Mouse (Mus musculus) thymus, postnatal 0 days (tissue): ENCODE results near the gene Clba1. TPM values are rescaled to one million over a fixed set of nuclear protein-coding genes. Genes with fewer than 3 reads are reported as not detected.

Experiments used
- DNase-seq: peaks from one replicate; pipeline ENCODE4 v3.0.0-alpha.2; 2015; ENCODE audit warnings: low spot score
- polyA plus RNA-seq: library from polyadenylated mRNA; unstranded; fragments of >200 nt; fragmentation: Nextera tagmentation; extraction: Ambion mirVana; gene quantifications from 2 replicates; pipeline ENCODE4 v1.2.1, GENCODE M21; 2015

Clba1 gene
- 4.8 and 4.9 TPM in 2 replicates for polyA plus RNA-seq

DNA sequence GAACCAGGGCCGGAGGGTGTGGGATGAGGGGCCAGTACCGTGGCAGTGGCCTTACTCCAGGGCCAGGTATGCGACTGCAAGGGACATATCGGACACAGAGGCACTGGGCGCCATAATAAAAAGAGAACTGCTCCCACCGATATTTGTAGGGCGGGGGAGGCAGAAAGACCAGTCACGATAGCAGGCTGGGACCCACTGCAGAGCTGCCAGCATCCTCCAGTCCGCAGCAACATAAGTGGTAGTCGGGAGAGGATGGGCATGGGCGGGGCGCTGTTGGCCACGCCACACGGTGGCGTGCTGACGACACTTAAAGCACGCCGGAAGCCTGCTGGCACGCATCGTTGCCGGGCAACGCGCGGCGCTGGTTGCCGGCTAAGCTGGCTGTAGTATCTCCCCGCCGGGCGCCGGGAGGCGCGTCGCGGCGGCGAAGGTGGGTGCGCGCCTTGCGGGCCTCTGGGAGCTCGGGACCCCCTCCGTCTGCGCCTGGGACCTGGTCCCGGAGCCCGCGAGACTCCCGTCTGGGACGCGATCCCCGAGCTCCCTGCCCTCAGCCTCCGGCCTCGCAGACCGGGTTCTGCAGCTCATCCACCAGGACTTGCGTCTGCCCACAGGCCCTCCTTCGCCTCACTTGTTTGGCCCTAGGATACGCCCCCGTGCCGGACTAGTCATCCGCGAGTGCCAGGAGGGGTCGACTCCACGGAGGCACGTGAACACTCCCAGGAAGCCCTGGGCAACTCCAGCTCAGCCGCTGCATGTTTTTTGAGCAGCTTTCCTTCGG lies at the start of gene Clba1:
Gene Clba1 (plus strand): TSS at position 351 of the 778 bp plus-strand sequence.
- peak; percentile 94 for DNase-seq

GRCm38 (mm10) chr12:112759471-112759870 lies 49.3 kb upstream of the Clba1 start:
- DNase-seq: no peak

GRCm38 (mm10) chr12:112760154-112760926 lies 48.4 kb upstream of the Clba1 start, which contains the start of gene Pld4:
Gene Pld4 (plus strand): TSS chr12:112760655.
- peak; percentile 64 for DNase-seq

DNA sequence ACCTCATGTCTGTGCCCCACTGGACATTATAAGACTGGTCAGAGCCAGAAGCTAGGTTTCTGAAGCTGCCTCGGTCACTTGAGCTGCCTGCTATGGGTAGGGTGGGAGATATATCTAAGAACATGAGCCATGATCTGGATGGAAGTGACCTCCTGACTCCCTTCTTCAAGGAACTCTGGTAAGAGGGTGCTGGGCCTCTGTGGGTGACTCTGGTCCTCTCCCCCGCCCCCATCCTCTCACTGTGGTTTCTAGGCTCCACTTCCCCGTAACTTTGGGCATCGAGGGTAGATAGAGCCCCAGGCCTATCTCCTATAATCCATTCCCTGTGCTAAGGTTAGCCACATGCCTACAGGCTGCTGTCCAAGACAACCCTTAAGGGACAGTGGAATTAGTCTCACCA lies 47.3 kb upstream of the Clba1 start:
- no peak for DNase-seq

DNA sequence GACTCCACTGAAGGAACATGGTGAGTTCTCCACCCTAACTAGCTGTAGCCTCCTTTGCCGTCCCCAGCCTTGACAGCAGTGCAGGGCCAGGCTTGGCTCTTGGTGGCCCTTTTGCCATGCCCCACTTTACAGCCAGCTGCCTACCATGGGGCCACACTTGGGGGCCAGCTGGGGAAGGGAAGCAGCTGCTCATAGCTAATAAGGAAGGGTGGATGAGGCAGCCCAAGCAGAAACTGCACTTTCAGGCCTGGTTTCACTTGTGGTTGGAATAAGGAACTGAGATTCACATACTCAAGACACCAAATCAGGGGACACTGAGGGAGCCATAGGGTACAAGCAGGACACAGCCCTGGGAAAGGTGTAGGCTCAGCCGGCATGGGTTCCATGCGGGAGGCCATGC lies 46.7 kb upstream of the Clba1 start:
- no peak for DNase-seq

- no peak for DNase-seq
Observed at GRCm38 (mm10) chr12:112763176-112763575, 45.6 kb upstream of the Clba1 start.

DNA sequence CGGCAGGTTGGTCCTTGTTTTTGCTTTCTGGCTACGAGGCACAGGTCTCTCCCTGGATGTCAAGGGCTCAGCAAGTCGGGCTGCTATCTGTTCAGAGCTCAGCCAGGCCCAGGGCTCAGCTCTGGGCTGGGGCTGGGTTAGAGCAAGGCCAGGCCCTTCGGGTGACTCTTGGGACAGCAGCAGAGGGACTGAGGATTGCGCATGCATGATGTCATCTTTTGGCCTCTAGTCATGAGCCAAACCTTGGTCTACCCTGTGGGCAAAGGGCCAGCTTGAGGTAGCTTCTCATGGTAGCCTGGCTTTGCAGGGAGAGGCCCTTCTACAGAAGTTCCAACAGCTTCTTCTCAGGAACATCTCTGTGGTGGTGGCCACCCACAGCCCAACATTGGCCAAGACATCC lies 44.6 kb upstream of the Clba1 start:
- no peak for DNase-seq

DNA sequence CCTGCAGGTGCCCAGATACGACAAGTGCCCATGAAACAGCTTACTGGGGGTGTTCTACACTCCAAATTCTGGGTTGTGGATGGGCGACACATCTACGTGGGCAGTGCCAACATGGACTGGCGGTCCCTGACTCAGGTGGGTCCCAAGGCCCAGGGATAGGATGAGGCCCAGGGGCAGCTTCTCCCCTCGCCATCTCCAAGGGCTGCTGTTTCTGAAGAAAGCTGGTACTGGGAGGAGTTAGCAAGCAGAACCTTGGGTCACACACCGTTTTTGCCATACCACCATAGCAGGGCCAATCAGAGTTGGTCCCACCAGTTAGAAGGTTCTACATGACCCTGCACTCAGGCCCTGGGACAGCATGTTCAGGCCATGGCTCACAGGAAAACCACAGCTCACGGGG lies 43.7 kb upstream of the Clba1 start:
- no peak for DNase-seq

- no peak for DNase-seq
Observed at GRCm38 (mm10) chr12:112766586-112766985, 42.2 kb upstream of the Clba1 start.

GRCm38 (mm10) chr12:112767036-112767890 lies 41.5 kb upstream of the Clba1 start:
- DNase-seq: no peak

DNA sequence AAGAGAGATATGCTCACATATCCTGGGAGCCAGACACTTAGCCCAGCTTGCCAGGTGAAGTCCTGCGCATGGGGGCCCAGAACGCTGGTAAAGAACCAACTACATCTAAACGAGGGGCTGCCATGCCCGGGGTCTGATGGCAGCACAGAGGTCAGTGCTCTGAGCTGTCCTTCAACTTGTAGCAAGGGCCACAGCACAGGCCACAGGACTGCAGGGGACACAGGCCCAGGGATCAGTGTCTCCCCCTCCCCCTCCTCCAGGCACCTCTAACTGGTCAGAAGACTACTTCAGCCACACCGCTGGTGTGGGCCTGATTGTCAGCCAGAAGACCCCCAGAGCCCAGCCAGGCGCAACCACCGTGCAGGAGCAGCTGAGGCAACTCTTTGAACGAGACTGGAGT lies 40.6 kb upstream of the Clba1 start:
- DNase-seq: no peak

DNA sequence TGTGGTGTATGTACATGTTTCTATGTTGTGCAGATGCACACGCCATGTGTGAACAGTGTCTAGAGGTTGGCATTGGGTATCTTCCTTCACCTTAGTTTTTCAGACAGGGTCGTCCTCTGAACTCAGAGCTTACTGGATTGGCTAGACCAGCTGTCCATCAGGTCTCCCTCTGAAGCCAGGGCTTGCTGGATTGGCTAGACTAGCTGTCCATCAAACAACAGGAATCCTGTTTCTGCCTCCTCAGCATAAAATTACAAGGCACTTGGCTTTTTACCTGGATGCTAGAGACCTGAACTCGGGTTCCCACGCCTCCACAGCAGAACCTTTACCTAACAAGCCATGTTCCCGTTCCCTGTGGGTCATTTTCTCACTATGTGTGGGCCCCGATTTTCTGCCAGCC lies 39.7 kb upstream of the Clba1 start:
- no peak for DNase-seq

DNA sequence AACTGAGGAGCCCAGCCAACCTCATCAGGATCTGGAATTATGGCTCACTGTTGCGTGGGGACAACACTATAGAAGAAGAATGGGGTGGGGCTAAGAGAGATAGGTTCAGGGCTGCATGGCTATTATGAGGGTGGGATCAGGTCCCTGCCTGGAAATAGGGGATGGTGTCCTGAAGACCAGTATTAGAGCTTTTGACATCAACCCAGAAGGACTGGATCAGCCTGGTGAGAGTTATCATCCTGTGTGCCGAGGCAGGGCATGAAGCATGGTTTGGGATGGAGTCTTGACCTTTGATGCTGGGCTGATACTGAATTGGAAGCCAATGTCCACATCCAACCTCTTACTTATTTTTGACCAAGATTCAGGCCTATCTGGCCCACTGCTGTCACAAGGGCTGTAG lies 39.0 kb upstream of the Clba1 start:
- DNase-seq: no peak

DNA sequence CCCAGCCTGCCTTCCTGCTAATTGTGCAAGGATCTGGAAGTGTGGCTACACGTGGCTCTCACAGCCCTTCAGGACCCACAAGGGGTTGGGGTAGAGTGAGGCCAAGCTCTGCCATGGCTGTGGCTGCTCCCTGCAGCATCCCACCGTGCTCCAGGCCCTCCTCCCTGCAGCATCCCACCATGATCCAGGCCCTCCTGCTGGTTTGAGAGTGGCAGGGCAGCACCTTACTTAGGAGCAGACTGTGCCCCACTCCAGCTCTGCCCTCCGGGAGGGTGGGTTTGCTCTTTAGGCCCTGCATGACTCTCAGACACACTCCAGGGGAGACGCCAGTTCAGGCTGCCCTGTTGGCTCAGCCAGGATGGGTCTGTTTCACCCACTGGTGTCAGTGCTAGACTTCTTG lies 38.3 kb upstream of the Clba1 start:
- no peak for DNase-seq

DNA sequence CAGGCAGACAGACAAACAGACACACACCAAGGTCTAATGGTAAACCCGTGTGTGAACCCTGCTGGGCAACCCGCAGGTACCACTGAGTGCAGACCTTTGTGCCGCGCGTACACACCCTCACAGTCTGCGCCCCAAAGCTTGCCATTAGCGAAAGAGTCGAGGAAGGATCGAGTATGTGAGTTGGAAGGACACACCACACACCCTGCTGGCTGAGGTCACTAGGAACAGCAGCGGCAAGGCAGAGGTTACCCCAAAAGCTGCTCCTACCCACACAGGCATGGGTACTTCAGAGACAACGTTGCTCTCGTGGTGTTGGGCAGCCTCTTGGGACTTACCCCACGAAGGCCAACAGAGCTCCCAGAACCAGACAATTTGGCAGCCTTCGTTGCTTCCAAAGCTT lies 36.4 kb upstream of the Clba1 start:
- DNase-seq: no peak

GRCm38 (mm10) chr12:112773366-112773765 lies 35.4 kb upstream of the Clba1 start:
- no peak for DNase-seq

- no peak for DNase-seq
Observed at GRCm38 (mm10) chr12:112774026-112774425, 34.7 kb upstream of the Clba1 start.

- no peak for DNase-seq
Observed at GRCm38 (mm10) chr12:112774481-112774880, 34.3 kb upstream of the Clba1 start.

- DNase-seq: no peak
Observed at GRCm38 (mm10) chr12:112791026-112791425, 17.7 kb upstream of the Clba1 start.

DNA sequence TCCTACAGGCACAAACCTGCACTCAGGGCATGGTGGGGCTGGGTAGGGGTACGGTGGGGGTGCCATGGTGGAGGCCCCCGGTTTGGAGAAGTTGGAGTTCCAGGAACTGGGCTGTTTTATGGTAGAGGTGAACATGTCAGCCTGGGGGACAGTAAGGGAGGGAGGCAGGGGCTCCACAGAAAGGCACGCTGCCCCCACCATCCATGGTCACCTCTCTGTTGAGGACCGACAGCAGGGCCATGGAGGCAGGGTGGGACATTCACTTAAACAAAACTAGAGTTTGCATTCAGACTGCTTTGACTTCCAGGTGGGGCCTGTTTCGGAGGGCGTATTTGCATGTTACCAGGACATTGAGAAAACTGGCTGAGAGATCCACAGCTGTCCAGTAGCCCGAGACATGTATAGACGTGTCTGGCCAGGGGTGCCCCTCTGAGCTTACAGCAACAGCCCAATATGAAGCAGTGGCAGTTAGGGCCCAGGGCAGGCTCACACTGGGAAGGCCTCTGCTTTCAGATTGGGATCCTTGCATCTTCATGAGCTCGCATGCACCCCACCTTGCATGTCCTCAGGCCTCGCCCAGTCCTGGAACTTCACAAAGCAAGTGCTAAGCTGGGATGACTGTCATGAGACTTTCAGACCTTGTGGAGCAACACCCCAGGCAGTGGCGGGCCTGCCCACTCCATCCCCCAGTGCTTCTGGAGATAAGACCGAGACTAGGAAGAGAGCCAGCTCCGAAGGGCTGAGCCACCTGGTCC lies 15.0 kb upstream of the Clba1 start:
- DNase-seq: no peak

DNA sequence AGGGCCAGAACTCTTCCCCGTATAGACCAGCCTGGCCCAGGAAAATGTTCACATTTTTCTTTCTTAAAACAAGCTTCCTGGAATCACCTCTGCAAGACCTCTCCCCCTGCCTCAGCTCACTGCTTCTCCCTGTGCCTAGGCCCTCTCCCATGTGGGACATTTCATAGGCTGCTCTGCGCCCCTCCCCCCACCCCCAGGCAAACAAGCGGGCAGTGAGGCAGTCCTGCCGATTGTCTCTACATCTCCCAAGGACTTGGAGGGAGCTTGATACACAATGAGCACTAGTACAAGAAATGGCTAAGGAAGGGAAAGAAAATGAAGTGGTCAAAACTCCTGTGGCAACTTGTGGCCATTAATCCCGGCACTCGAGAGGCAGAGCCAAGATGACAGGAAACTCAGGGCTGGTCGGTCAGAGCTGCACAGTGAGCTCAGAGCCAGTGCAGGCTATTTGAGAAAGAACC lies 14.4 kb upstream of the Clba1 start:
- DNase-seq: no peak
